Mouse (Mus musculus) heart, embryonic 16.5 days (tissue): ENCODE measurements around the gene Gm4791. TPM values are rescaled to one million over a fixed set of nuclear protein-coding genes. Genes with fewer than 3 reads are reported as not detected.

Source experiments
- ATAC-seq: fragments of 200-750 bp; cut with Nextera tagmentation; replicated peaks from 2 replicates; pipeline ENCODE4 v1.8.0; 2017; ENCODE audit warnings: moderate number of reproducible peaks; ENCODE audit not compliant: insufficient read depth, low FRiP score; ENCODE audit errors: extremely low read depth
- H3K27ac ChIP-seq: fragments of 300-500 bp; sonication (generic); 2 replicates; pipeline ENCODE4 v1.5.1; 2014; ENCODE audit warnings: mild to moderate bottlenecking, low read length, control low read depth, moderate library complexity
- H3K27me3 ChIP-seq: fragments of 300-500 bp; sonication (generic); 2 replicates; pipeline ENCODE4 v1.6.1; 2014; ENCODE audit warnings: low read length, mixed read lengths; ENCODE audit not compliant: control insufficient read depth, insufficient read depth
- H3K36me3 ChIP-seq: fragments of 300-500 bp; sonication (generic); 2 replicates; pipeline ENCODE4 v1.6.1; 2014; ENCODE audit not compliant: control insufficient read depth, insufficient read depth
- H3K4me1 ChIP-seq: fragments of 300-500 bp; sonication (generic); 2 replicates; pipeline ENCODE4 v1.6.1; 2014; ENCODE audit warnings: low read length, mixed read lengths; ENCODE audit not compliant: control insufficient read depth, insufficient read depth
- H3K4me2 ChIP-seq: fragments of 300-500 bp; sonication (generic); 2 replicates; pipeline ENCODE4 v1.6.1; 2014; ENCODE audit warnings: low read depth, mild to moderate bottlenecking, control low read depth, low read length
- H3K4me3 ChIP-seq: fragments of 300-500 bp; sonication (generic); 2 replicates; pipeline ENCODE4 v1.5.1; 2014; ENCODE audit warnings: mild to moderate bottlenecking, control low read depth, low read length
- H3K9ac ChIP-seq: fragments of 300-500 bp; sonication (generic); 2 replicates; pipeline ENCODE4 v1.6.1; 2014; ENCODE audit warnings: low read length, control low read depth
- H3K9me3 ChIP-seq: fragments of 300-500 bp; sonication (generic); replicated peaks from 2 replicates; pipeline ENCODE4 v1.6.1; 2016; ENCODE audit warnings: low read length; ENCODE audit not compliant: control insufficient read depth
- WGBS: fragments of 180-500 bp; shearing (Covaris S2); extraction: QIAGEN DNeasy Blood & Tissue Kit; methylation state at CpG from one replicate; pipeline ENCODE4 v1.1.7; 2014; 5-methylcytosine and 5-hydroxymethylcytosine counted together
- polyA plus RNA-seq: library from polyadenylated mRNA; unstranded; fragments of >200 nt; fragmentation: Nextera tagmentation; extraction: Ambion mirVana; gene quantifications from 2 replicates; pipeline ENCODE4 v1.2.1, GENCODE M21; 2015

Gene Gm4791
- polyA plus RNA-seq, 1 experiment from 2014 or later: not detected

GRCm38 (mm10) chr9:47041569-47041968 is 43.0 kb downstream of the Gm4791 start:
- Histone ChIP-seq H3K9me3 (no peaks in the 10 kb centered on the region), H3K4me2 (no peak overlapping the region), H3K36me3 (no peaks in the 10 kb centered on the region), H3K27me3 (no peaks in the 10 kb centered on the region), H3K9ac (no peak overlapping the region), H3K4me3 (no peak overlapping the region), H3K27ac (no peak overlapping the region), H3K4me1 (no peaks in the 10 kb centered on the region)
- no peak for ATAC-seq
- WGBS: 71% methylated on average over 6 of the region's 6 CpGs
